Mouse (Mus musculus) MEL (cell line): ENCODE data around the gene Erc2. TPM values are rescaled to one million over a fixed set of nuclear protein-coding genes. Genes with fewer than 3 reads are reported as not detected.

Source experiments
- DNase-seq: peaks from one replicate; pipeline ENCODE4 v3.0.0; 2011; ENCODE audit warnings: low read depth, low spot score
- H3K27ac ChIP-seq: 2 replicates; pipeline ENCODE4 v1.5.1; 2012; ENCODE audit warnings: low read depth, mild to moderate bottlenecking, control low read depth, low read length, moderate library complexity; ENCODE audit not compliant: control insufficient read depth
- H3K27me3 ChIP-seq, 2 experiments: fragments of 150-350 bp in 1 of 2; sonication (generic) in 1 of 2; 2 replicates each; pipeline ENCODE4 v1.6.1; 2012; ENCODE audit warnings: low read length in 2 of 2, mild to moderate bottlenecking in 2 of 2, improper control_type of control experiment in 1 of 2, moderate library complexity in 1 of 2; ENCODE audit not compliant: insufficient read depth in 2 of 2, control insufficient read depth in 1 of 2
- H3K36me3 ChIP-seq, 2 experiments: 2 replicates each; pipeline ENCODE4 v1.6.1; 2012 to 2014; ENCODE audit warnings: low read length in 2 of 2, improper control_type of control experiment in 1 of 2, inconsistent platforms in 1 of 2, mild to moderate bottlenecking in 1 of 2; ENCODE audit not compliant: insufficient read depth in 2 of 2, control insufficient read depth in 1 of 2
- H3K4me1 ChIP-seq, 2 experiments: fragments of 150-350 bp in 1 of 2; sonication (generic) in 1 of 2; 2 replicates each; pipeline ENCODE4 v1.6.1; 2012; ENCODE audit warnings: low read length in 2 of 2, improper control_type of control experiment in 1 of 2, mild to moderate bottlenecking in 1 of 2; ENCODE audit not compliant: insufficient read depth in 2 of 2, control insufficient read depth in 1 of 2
- H3K4me3 ChIP-seq, 2 experiments: fragments of 150-350 bp in 1 of 2; sonication (generic) in 1 of 2; 2 replicates each; pipeline ENCODE4 v1.5.1; 2012; ENCODE audit warnings: low read depth in 2 of 2, low read length in 2 of 2, mild to moderate bottlenecking in 2 of 2, moderate library complexity in 2 of 2, control low read depth in 1 of 2, improper control_type of control experiment in 1 of 2; ENCODE audit not compliant: control insufficient read depth in 1 of 2, insufficient read depth in 1 of 2
- H3K79me2 ChIP-seq: 2 replicates; pipeline ENCODE4 v1.6.1; 2012; ENCODE audit warnings: mild to moderate bottlenecking, low read length, moderate library complexity; ENCODE audit not compliant: control insufficient read depth, poor library complexity, insufficient read depth
- H3K9ac ChIP-seq: 2 replicates; pipeline ENCODE4 v1.6.1; 2012; ENCODE audit warnings: low read depth, mild to moderate bottlenecking, control low read depth, low read length, moderate library complexity; ENCODE audit not compliant: control insufficient read depth, poor library complexity, severe bottlenecking
- H3K9me3 ChIP-seq: fragments of 150-350 bp; sonication (generic); replicated peaks from 2 replicates; pipeline ENCODE4 v1.6.1; 2012; ENCODE audit warnings: mild to moderate bottlenecking, low read length, improper control_type of control experiment, moderate library complexity; ENCODE audit not compliant: insufficient read depth
- BHLHE40 ChIP-seq: IDR thresholded peaks from 2 replicates; pipeline ENCODE4 v1.6.1; 2012; ENCODE audit warnings: low read depth, mild to moderate bottlenecking, inconsistent platforms, low read length, improper control_type of control experiment, borderline replicate concordance
- CHD1 ChIP-seq: IDR thresholded peaks from 2 replicates; pipeline ENCODE4 v1.6.1; 2012; ENCODE audit warnings: low read depth, mild to moderate bottlenecking, inconsistent platforms, low read length, improper control_type of control experiment
- CHD2 ChIP-seq: IDR thresholded peaks from 2 replicates; pipeline ENCODE4 v1.6.1; 2011; ENCODE audit warnings: low read length, improper control_type of control experiment
- CTCF ChIP-seq, 3 experiments: IDR thresholded peaks in 2 of 3; conservative IDR thresholded peaks in 1 of 3; 2 replicates each; pipeline ENCODE4 v1.5.1; 2011 to 2012; ENCODE audit warnings: low read length in 3 of 3, low read depth in 2 of 3, mild to moderate bottlenecking in 2 of 3, improper control_type of control experiment in 1 of 3, inconsistent platforms in 1 of 3, mixed read lengths in 1 of 3, moderate library complexity in 1 of 3; ENCODE audit not compliant: control insufficient read depth in 1 of 3, insufficient read depth in 1 of 3, poor library complexity in 1 of 3, severe bottlenecking in 1 of 3
- E2F4 ChIP-seq: IDR thresholded peaks from 2 replicates; pipeline ENCODE4 v1.6.1; 2011; ENCODE audit warnings: low read depth, low read length, improper control_type of control experiment, borderline replicate concordance
- ETS1 ChIP-seq: IDR thresholded peaks from 2 replicates; pipeline ENCODE4 v1.6.1; 2012; ENCODE audit warnings: low read depth, mild to moderate bottlenecking, inconsistent platforms, low read length, improper control_type of control experiment, moderate library complexity
- GABPA ChIP-seq: IDR thresholded peaks from 2 replicates; pipeline ENCODE4 v1.6.1; 2012; ENCODE audit warnings: low read depth, mild to moderate bottlenecking, inconsistent platforms, low read length, improper control_type of control experiment, moderate library complexity
- GATA1 ChIP-seq: IDR thresholded peaks from 2 replicates; pipeline ENCODE4 v1.6.1; 2011; ENCODE audit warnings: low read depth, low read length, improper control_type of control experiment
- MAFK ChIP-seq: IDR thresholded peaks from 2 replicates; pipeline ENCODE4 v1.6.1; 2011; ENCODE audit warnings: low read depth, mild to moderate bottlenecking, low read length, improper control_type of control experiment, borderline replicate concordance
- MAX ChIP-seq: IDR thresholded peaks from 2 replicates; pipeline ENCODE4 v1.6.1; 2011; ENCODE audit warnings: low read length, improper control_type of control experiment
- MAZ ChIP-seq: IDR thresholded peaks from 2 replicates; pipeline ENCODE4 v1.6.1; 2012; ENCODE audit warnings: low read depth, mild to moderate bottlenecking, inconsistent platforms, low read length, improper control_type of control experiment
- MXI1 ChIP-seq: IDR thresholded peaks from 2 replicates; pipeline ENCODE4 v1.6.1; 2011; ENCODE audit warnings: mild to moderate bottlenecking, low read depth, low read length, improper control_type of control experiment
- MYB ChIP-seq: IDR thresholded peaks from 2 replicates; pipeline ENCODE4 v1.6.1; 2011; ENCODE audit warnings: mild to moderate bottlenecking, low read depth, low read length, improper control_type of control experiment
- NRF1 ChIP-seq: IDR thresholded peaks from 2 replicates; pipeline ENCODE4 v1.6.1; 2014; ENCODE audit warnings: low read depth, mild to moderate bottlenecking, inconsistent platforms, low read length, improper control_type of control experiment, moderate library complexity; ENCODE audit not compliant: poor library complexity, insufficient read depth, severe bottlenecking
- POLR2A ChIP-seq, 2 experiments: IDR thresholded peaks; 2 replicates each; pipeline ENCODE4 v1.6.1; 2011 to 2012; ENCODE audit warnings: low read length in 2 of 2, mild to moderate bottlenecking in 2 of 2, control low read depth in 1 of 2, improper control_type of control experiment in 1 of 2, low read depth in 1 of 2, moderate library complexity in 1 of 2; ENCODE audit not compliant: control insufficient read depth in 1 of 2, insufficient read depth in 1 of 2, poor library complexity in 1 of 2
- POLR2AphosphoS2 ChIP-seq: IDR thresholded peaks from 2 replicates; pipeline ENCODE4 v1.6.1; 2011; ENCODE audit warnings: low read length, improper control_type of control experiment
- SIN3A ChIP-seq: IDR thresholded peaks from 2 replicates; pipeline ENCODE4 v1.6.1; 2012; ENCODE audit warnings: low read length, improper control_type of control experiment, inconsistent platforms
- SMC3 ChIP-seq: IDR thresholded peaks from 2 replicates; pipeline ENCODE4 v1.6.1; 2011; ENCODE audit warnings: low read depth, low read length, improper control_type of control experiment
- TBP ChIP-seq: IDR thresholded peaks from 2 replicates; pipeline ENCODE4 v1.8.0; 2011; ENCODE audit warnings: low read depth, low read length, improper control_type of control experiment
- TCF12 ChIP-seq: IDR thresholded peaks from 2 replicates; pipeline ENCODE4 v1.6.1; 2014; ENCODE audit warnings: low read depth, mild to moderate bottlenecking, inconsistent platforms, low read length, improper control_type of control experiment, moderate library complexity
- UBTF ChIP-seq: IDR thresholded peaks from 2 replicates; pipeline ENCODE4 v1.6.1; 2012; ENCODE audit warnings: low read depth, mild to moderate bottlenecking, inconsistent platforms, low read length, improper control_type of control experiment, moderate library complexity, borderline replicate concordance; ENCODE audit not compliant: insufficient read depth
- USF1 ChIP-seq: IDR thresholded peaks from 2 replicates; pipeline ENCODE4 v1.6.1; 2014; ENCODE audit warnings: low read depth, mild to moderate bottlenecking, inconsistent platforms, low read length, improper control_type of control experiment, moderate library complexity
- ZMIZ1 ChIP-seq: IDR thresholded peaks from 2 replicates; pipeline ENCODE4 v1.6.1; 2012; ENCODE audit warnings: low read depth, mild to moderate bottlenecking, inconsistent platforms, low read length, improper control_type of control experiment, moderate library complexity
- ZNF384 ChIP-seq: IDR thresholded peaks from 2 replicates; pipeline ENCODE4 v1.6.1; 2012; ENCODE audit warnings: low read depth, mild to moderate bottlenecking, inconsistent platforms, low read length, improper control_type of control experiment
- polyA plus RNA-seq, 2 experiments: library from polyadenylated mRNA; stranded (reverse) in 1 of 2; unstranded in 1 of 2; fragments of >175 nt in 1 of 2; fragments of >200 nt in 1 of 2; gene quantifications; 2 replicates each; pipeline versions ENCODE4 v1.2.1 to v1.2.4; 2012; ENCODE audit warnings: low replicate concordance in 2 of 2, low read depth in 1 of 2; ENCODE audit not compliant: insufficient read length in 2 of 2, insufficient read depth in 1 of 2, missing spikeins in 1 of 2
- total RNA-seq: library from RNA; depleted of rRNA; stranded (reverse); fragments of 300-350 nt; gene quantifications from 2 replicates; pipeline ENCODE4 v1.2.3, GENCODE M21; 2012

Gene Erc2
- total and polyA plus RNA-seq, 3 experiments, result not detected

DNA sequence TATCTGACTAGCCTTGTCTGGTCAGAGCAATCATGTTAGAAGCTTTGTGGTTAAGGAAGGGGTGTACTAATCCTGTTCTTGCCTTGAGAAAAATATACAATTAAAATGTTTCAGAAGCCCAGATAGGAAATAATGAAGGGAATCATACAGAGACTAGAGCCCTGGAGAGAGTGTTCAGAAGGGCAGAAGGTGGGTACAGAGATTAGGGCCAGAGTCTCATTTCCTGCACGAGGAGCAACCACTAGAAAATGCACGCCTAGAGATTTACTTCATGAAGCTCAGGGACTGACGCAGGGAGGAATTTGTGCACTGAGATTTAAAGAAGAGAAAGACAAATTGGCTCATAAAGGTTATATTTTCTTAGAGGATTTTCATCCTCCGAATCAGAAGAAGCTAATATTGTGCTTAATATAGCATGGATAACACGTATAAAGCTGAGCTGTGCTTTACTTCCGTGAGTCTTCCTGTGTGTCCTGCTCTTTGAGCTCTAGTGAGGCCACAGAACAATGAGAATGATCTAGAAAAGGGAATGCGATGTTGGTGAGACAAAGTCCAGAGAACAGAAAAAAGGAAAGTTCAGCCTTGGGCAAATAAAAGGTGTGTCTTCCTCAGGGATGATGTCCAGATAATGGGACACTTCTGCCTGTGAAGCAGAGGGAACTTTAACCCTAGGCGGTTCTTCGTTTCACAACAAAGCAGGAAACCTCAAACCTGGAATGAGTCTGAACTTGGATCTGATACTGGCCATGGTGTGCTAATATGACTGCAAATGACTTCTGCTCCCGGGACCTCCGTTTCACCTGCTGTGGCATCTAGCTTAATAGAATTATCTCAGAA is 45.0 kb downstream of the Erc2 start:
- H3K9ac ChIP-seq, result no peak overlapping the region
- H3K79me2 ChIP-seq, result no peaks in the 10 kb centered on the region
- no peaks in the 10 kb centered on the region for H3K9me3 ChIP-seq
- H3K36me3 ChIP-seq, result no peaks in the 10 kb centered on the region
- DNase-seq, result no peak
- TF ChIP-seq SMC3 (no peak), E2F4 (no peak), TBP (no peak), SIN3A (no peak), BHLHE40 (no peak), ETS1 (no peak), POLR2AphosphoS2 (no peak)
- TF ChIP-seq, all 39 proteins: peak for 0
- no peaks in the 10 kb centered on the region for H3K4me1 ChIP-seq
- H3K4me3 ChIP-seq, result no peak overlapping the region
- no peak overlapping the region for H3K27ac ChIP-seq
- H3K27me3 ChIP-seq, result no peaks in the 10 kb centered on the region; a peak in 1 of 4 replicates

DNA sequence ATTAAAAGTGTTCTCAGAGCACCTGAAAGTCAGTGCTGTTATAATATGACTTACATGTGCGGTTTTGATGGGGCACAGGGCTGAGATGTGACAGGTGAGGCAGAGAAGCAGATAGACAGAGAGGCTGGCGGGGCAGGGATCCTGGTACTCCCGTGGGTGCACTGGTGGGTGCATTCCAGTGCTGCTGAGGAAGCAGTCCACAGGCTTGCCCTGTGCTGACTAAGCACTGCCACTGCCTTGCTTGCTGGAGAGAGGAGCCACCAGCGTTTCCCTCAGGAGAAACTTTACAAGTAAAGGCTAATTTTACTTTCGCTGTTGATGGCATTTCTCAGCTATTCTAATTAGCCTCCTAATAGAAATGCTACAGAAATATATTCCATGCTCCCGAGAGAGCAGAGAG is 45.9 kb downstream of the Erc2 start:
- Histone ChIP-seq H3K9me3 (no peaks in the 10 kb centered on the region), H3K79me2 (no peaks in the 10 kb centered on the region), H3K27me3 (no peaks in the 10 kb centered on the region; a peak in 1 of 4 replicates), H3K4me3 (no peak overlapping the region), H3K9ac (no peak overlapping the region), H3K4me1 (no peaks in the 10 kb centered on the region), H3K27ac (no peak overlapping the region), H3K36me3 (no peaks in the 10 kb centered on the region)
- TF ChIP-seq MYB, result no peak
- TF ChIP-seq TCF12, result no peak
- no peak for TF ChIP-seq GATA1
- TF ChIP-seq CTCF (IDR thresholded peaks at IDR 0.05 in 2 of 3, conservative IDR thresholded peaks at IDR 0.05 in 1 of 3; ENCODE audit: control insufficient read depth in 1 of 3, insufficient read depth in 1 of 3, low read depth in 2 of 3, low read length in 3 of 3, poor library complexity in 1 of 3, severe bottlenecking in 1 of 3), result no peak
- no peak for TF ChIP-seq MAFK
- no peak for DNase-seq

DNA sequence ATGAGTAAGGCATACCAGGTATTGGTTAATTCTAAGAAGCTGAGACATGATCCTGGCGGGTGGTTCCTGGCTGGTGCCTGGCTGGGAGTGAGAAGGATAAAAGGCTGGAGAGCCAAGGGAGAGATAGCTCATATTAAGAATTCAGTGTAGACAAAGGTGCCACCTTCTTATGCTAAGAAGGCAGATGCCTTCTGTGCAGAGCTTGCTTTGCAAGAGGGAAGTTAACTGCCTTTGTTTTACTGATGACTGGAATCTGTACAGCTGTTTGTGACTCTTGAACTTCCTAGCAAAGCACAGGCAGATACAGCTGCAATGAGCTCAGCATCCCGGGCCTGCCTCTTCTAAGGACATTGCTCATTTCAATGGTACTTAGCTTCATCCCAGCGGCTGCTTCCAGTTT is 47.7 kb downstream of the Erc2 start:
- H3K4me3 ChIP-seq, result no peak overlapping the region
- DNase-seq, result no peak
- TF ChIP-seq E2F4 (no peak), MAZ (no peak), USF1 (no peak), CHD1 (no peak), UBTF (no peak), ETS1 (no peak), POLR2A (IDR thresholded peaks at IDR 0.05; ENCODE audit: control insufficient read depth in 1 of 2, insufficient read depth in 1 of 2, low read depth in 1 of 2, low read length in 2 of 2, poor library complexity in 1 of 2) (no peak), ZMIZ1 (no peak), BHLHE40 (no peak), TBP (no peak), NRF1 (no peak), MAFK (no peak), CHD2 (no peak), GABPA (no peak), ZNF384 (no peak), MAX (no peak), MXI1 (no peak)
- no peaks in the 10 kb centered on the region for H3K9me3 ChIP-seq
- H3K27me3 ChIP-seq, result no peaks in the 10 kb centered on the region; a peak in 1 of 4 replicates
- H3K4me1 ChIP-seq, result no peaks in the 10 kb centered on the region
- H3K27ac ChIP-seq, result no peak overlapping the region
- H3K36me3 ChIP-seq, result no peaks in the 10 kb centered on the region
- no peaks in the 10 kb centered on the region for H3K79me2 ChIP-seq
- no peak overlapping the region for H3K9ac ChIP-seq
